Mouse (Mus musculus) urinary bladder, adult 2 months (tissue): ENCODE data around the gene Ldlr. TPM values are rescaled to one million over a fixed set of nuclear protein-coding genes. Genes with fewer than 3 reads are reported as not detected.
"Not testable (repeated sequence)": the region's sequence is repeated elsewhere in the genome, so short reads cannot be mapped to it uniquely, and the experiment has no call there.

Experiments
- DNase-seq: peaks from one replicate; pipeline ENCODE4 v3.0.0; 2022; ENCODE audit warnings: low spot score
- polyA plus RNA-seq: library from polyadenylated mRNA; depleted of rRNA; stranded (reverse); fragments of >200 nt; gene quantifications from 2 replicates; pipeline ENCODE4 v1.2.3, GENCODE M21; 2012

The Ldlr gene
- polyA plus RNA-seq, 1 experiment: 35.7 TPM

GRCm38 (mm10) chr9:21754516-21755321 is 31.4 kb downstream of the Ldlr start:
- DNase-seq: no peak

- no peak for DNase-seq
Observed at GRCm38 (mm10) chr9:21758576-21759529, 35.6 kb downstream of the Ldlr start.

- DNase-seq: no peak
Observed at GRCm38 (mm10) chr9:21759718-21760117, 36.4 kb downstream of the Ldlr start.

GRCm38 (mm10) chr9:21760155-21761088 is 37.1 kb downstream of the Ldlr start, which contains the start of gene Spc24:
Gene Spc24 (minus strand): TSS chr9:21760303.
- DNase-seq: peak; percentile 84

GRCm38 (mm10) chr9:21762135-21762534 is 38.9 kb downstream of the Ldlr start:
- no peak for DNase-seq

- DNase-seq: no peak
Observed at GRCm38 (mm10) chr9:21764084-21764999, 41.1 kb downstream of the Ldlr start.

GRCm38 (mm10) chr9:21767896-21768295 is 44.6 kb downstream of the Ldlr start:
- DNase-seq: no peak

GRCm38 (mm10) chr9:21768511-21769411 is 45.5 kb downstream of the Ldlr start:
- DNase-seq: no peak

GRCm38 (mm10) chr9:21769558-21770183 is 46.4 kb downstream of the Ldlr start:
- DNase-seq: no peak

- not testable (repeated sequence) for DNase-seq
Observed at GRCm38 (mm10) chr9:21773396-21773795, 50.1 kb downstream of the Ldlr start.

GRCm38 (mm10) chr9:21774353-21774752 is 51.1 kb downstream of the Ldlr start:
- no peak for DNase-seq

GRCm38 (mm10) chr9:21777726-21778125 is 54.4 kb downstream of the Ldlr start:
- DNase-seq: no peak

GRCm38 (mm10) chr9:21781657-21782468 is 58.6 kb downstream of the Ldlr start:
- no peak for DNase-seq

- DNase-seq: no peak
Observed at GRCm38 (mm10) chr9:21784517-21785307, 61.4 kb downstream of the Ldlr start.

GRCm38 (mm10) chr9:21786309-21786708 is 63.0 kb downstream of the Ldlr start:
- not testable (repeated sequence) for DNase-seq

GRCm38 (mm10) chr9:21786906-21787305 is 63.6 kb downstream of the Ldlr start:
- DNase-seq: peak; percentile 45

- no peak for DNase-seq
Observed at GRCm38 (mm10) chr9:21787654-21788053, 64.4 kb downstream of the Ldlr start.
